Mouse (Mus musculus) central nervous system, embryonic 11.5 days (tissue): ENCODE measurements around the gene Creb3l2. TPM values are rescaled to one million over a fixed set of nuclear protein-coding genes. Genes with fewer than 3 reads are reported as not detected.

Source experiments
- polyA plus RNA-seq: library from polyadenylated mRNA; depleted of rRNA; stranded (reverse); fragments of >200 nt; gene quantifications from 2 replicates; pipeline ENCODE4 v1.2.3, GENCODE M21; 2012; rRNA removed

Creb3l2 gene
- polyA plus RNA-seq: 6.5 and 17.7 TPM in 2 replicates

DNA sequence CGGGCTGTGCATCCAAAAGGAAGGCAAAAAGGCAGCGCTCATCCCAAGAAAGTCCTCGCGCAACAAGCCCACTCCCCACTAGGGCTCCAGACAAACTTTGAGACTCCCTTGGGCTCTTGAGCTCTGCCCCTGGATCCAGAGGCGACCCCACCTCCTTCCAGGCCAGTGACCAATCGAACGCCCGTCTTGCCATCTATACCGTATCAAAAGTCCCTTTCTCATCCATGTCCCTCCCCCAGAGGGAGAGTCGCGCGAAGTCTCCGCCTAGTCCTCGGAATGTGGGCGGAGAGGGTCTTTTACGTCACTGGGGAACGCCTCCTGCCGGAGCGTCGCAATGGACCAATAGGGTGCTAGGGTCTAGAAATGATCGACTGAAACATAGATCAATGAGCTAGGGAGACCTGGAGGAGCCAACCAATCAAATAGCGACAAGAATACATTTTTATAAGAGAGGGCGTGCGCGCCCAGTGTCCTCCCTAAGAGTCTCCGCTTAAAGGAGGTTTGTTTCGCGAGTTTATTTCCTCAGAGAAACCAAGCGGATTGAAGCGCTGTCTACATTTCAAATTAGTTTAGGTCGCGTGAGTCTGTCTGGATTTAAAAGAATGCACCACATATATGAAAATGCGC, at the start of gene Creb3l2:
Gene Creb3l2 (minus strand): TSS at position 106 of the 627 bp plus-strand sequence.

DNA sequence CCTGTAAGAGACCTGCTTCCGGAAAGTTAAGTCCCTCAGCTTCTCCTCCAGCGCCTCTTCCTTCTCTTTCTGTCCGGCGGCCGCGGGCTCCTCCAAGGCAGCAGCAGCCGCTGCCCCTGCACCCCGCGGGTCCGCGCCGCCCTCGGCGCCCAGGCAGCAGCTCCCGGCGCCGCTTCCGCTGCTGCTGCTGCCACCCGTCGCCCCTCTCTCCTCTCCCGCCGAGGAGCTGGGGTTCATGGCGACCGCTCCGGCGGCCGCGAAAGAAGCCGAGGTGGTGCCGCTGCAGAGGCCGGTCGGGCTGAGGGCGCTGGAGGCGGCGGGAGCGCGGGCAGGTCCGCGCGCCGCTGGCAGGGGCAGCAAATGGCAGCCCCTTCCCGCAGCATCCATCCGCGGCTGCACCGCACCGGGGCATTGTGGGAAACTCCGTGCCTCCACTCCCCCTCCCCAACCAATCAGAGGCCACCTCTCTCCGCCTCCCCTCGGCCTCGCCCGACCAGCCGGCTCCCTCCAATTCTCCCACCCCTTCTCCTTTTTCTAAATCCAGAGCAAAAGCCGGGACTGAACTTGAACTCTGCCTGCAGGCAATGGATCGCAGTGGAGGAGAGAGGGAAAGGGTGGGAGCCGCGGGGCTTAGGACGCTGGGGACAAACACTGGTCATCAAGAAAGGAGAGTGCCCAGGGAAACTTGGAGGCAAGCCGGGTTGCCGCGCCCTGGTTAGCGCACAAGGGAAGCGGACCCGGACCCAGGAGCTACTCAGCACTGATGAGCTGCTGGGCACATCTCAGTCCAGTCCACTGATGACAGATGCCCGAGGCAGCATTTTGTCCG, 142.2 kb downstream of the Creb3l2 start, which contains the start of gene Dgki:
Gene Dgki (minus strand): TSS at position 623 of the 829 bp plus-strand sequence.

Other genes with a start within 250 kb of the Creb3l2 start
- gene Dgki, start 142.0 kb downstream of the Creb3l2 start, polyA plus RNA-seq: 1.3 and 1.5 TPM in 2 replicates
- not detected in 2 replicates for gene Akr1d1, start 88.0 kb upstream of the Creb3l2 start, polyA plus RNA-seq